Mouse (Mus musculus) G1E (cell line): ENCODE measurements around the gene Smad3.

ENCODE experiments used
- CTCF ChIP-seq: IDR thresholded peaks from 2 replicates; pipeline ENCODE4 v1.5.1; 2012; ENCODE audit warnings: low read depth, low read length, inconsistent platforms, mixed read lengths
- TAL1 ChIP-seq: conservative IDR thresholded peaks from 2 replicates; pipeline ENCODE4 v1.6.1; 2012; ENCODE audit warnings: low read depth, low read length, inconsistent platforms, mixed read lengths

DNA sequence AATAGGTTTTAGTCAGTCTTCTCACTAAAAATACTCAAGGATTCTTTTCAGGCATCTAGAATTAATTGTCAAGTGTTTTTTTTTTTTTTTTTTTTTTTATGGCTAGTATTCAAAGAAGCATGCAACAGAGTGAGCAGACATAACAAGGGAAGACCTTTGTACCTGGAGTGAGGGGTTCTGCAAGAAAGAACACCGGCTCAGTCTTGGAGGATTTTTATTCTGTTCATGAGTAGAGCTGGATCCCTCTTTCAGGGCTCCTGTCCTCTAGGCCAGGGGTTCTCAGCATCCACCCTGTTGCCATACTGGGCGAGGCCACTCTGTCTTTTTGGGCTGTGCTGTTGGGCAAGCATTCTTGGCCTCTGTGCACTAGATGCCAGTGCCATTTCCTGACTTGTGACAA is 148.0 kb downstream of the Smad3 start:
- TF ChIP-seq CTCF, result no peak
- no peak for TF ChIP-seq TAL1
